Mouse (Mus musculus) CH12.LX (cell line): ENCODE measurements around the gene Ppp1r16b. TPM values are rescaled to one million over a fixed set of nuclear protein-coding genes. Genes with fewer than 3 reads are reported as not detected.
A peak's percentile ranks its signal among the peaks of the same experiment; 100 is the strongest.

Experiments
- DNase-seq: peaks from one replicate; pipeline ENCODE4 v3.0.0-alpha.2; 2013; ENCODE audit errors: extremely low read depth
- H3K27ac ChIP-seq: 2 replicates; pipeline ENCODE4 v1.5.1; 2012; ENCODE audit warnings: low read depth, mild to moderate bottlenecking, control low read depth, moderate library complexity; ENCODE audit not compliant: insufficient read depth
- H3K27me3 ChIP-seq: replicated peaks from 2 replicates; pipeline ENCODE3; 2012; ENCODE audit warnings: inconsistent platforms
- H3K36me3 ChIP-seq, 2 experiments: replicated peaks in 1 of 2; 2 replicates each; pipeline versions ENCODE3 to v1.6.1; 2012; ENCODE audit warnings: inconsistent platforms in 1 of 2, low read length in 1 of 2, mild to moderate bottlenecking in 1 of 2, mixed read lengths in 1 of 2, moderate library complexity in 1 of 2; ENCODE audit not compliant: control insufficient read depth in 1 of 2, insufficient read depth in 1 of 2
- H3K4me1 ChIP-seq, 2 experiments: 2 replicates each; pipeline ENCODE4 v1.6.1; 2012; ENCODE audit warnings: inconsistent platforms in 1 of 2, moderate library complexity in 1 of 2; ENCODE audit not compliant: insufficient read depth in 2 of 2, control insufficient read depth in 1 of 2
- H3K4me2 ChIP-seq: 2 replicates; pipeline ENCODE4 v1.6.1; 2012; ENCODE audit warnings: low read depth, mild to moderate bottlenecking, control low read depth; ENCODE audit not compliant: poor library complexity, insufficient read depth, severe bottlenecking
- H3K4me3 ChIP-seq, 3 experiments: fragments of 150-350 bp in 1 of 3; sonication (generic) in 1 of 3; replicated peaks in 1 of 3; 2 replicates each; pipeline versions ENCODE3 to v1.5.1; 2011 to 2012; ENCODE audit warnings: low read depth in 2 of 3, low read length in 2 of 3, mild to moderate bottlenecking in 2 of 3, moderate library complexity in 2 of 3, control low read depth in 1 of 3, improper control_type of control experiment in 1 of 3, inconsistent platforms in 1 of 3, mixed read lengths in 1 of 3; ENCODE audit not compliant: poor library complexity in 1 of 3
- H3K79me2 ChIP-seq: replicated peaks from 2 replicates; pipeline ENCODE4 v1.6.1; 2012; ENCODE audit warnings: mild to moderate bottlenecking, moderate library complexity; ENCODE audit not compliant: control insufficient read depth, poor library complexity, insufficient read depth, severe bottlenecking; ENCODE audit errors: extremely low read depth
- H3K9ac ChIP-seq: 2 replicates; pipeline ENCODE4 v1.6.1; 2012; ENCODE audit warnings: low read depth, mild to moderate bottlenecking, control low read depth, moderate library complexity; ENCODE audit not compliant: insufficient read depth
- H3K9me3 ChIP-seq: replicated peaks from 2 replicates; pipeline ENCODE3; 2012; ENCODE audit warnings: low read length, inconsistent platforms, mixed read lengths
- BHLHE40 ChIP-seq: IDR thresholded peaks from 2 replicates; pipeline ENCODE4 v1.6.1; 2011; ENCODE audit warnings: mild to moderate bottlenecking, low read depth, low read length, improper control_type of control experiment
- CHD2 ChIP-seq: IDR thresholded peaks from 2 replicates; pipeline ENCODE4 v1.6.1; 2011; ENCODE audit warnings: low read length, improper control_type of control experiment
- ELF1 ChIP-seq: IDR thresholded peaks from 2 replicates; pipeline ENCODE4 v1.6.1; 2014; ENCODE audit warnings: low read depth, mild to moderate bottlenecking, inconsistent platforms, low read length, improper control_type of control experiment
- EP300 ChIP-seq: IDR thresholded peaks from 2 replicates; pipeline ENCODE4 v1.6.1; 2011; ENCODE audit warnings: low read length, improper control_type of control experiment
- GABPA ChIP-seq: IDR thresholded peaks from 2 replicates; pipeline ENCODE4 v1.6.1; 2012; ENCODE audit warnings: low read depth, low read length, improper control_type of control experiment, inconsistent platforms; ENCODE audit not compliant: insufficient replicate concordance
- IRF4 ChIP-seq: IDR thresholded peaks from 2 replicates; pipeline ENCODE4 v1.6.1; 2014; ENCODE audit warnings: low read depth, mild to moderate bottlenecking, inconsistent platforms, low read length, improper control_type of control experiment
- KAT2A ChIP-seq: IDR thresholded peaks from 2 replicates; pipeline ENCODE4 v1.6.1; 2012; ENCODE audit warnings: low read length, improper control_type of control experiment, inconsistent platforms; ENCODE audit not compliant: insufficient replicate concordance
- MAFK ChIP-seq: IDR thresholded peaks from 2 replicates; pipeline ENCODE4 v1.6.1; 2011; ENCODE audit warnings: low read length, improper control_type of control experiment; ENCODE audit not compliant: insufficient replicate concordance
- MXI1 ChIP-seq: IDR thresholded peaks from 2 replicates; pipeline ENCODE4 v1.6.1; 2011; ENCODE audit warnings: mild to moderate bottlenecking, low read depth, low read length, improper control_type of control experiment
- MYC ChIP-seq: IDR thresholded peaks from 2 replicates; pipeline ENCODE4 v1.6.1; 2011; ENCODE audit warnings: low read depth, mild to moderate bottlenecking, improper control_type of control experiment, low read length
- NELFE ChIP-seq: IDR thresholded peaks from 2 replicates; pipeline ENCODE4 v1.6.1; 2011; ENCODE audit warnings: low read depth, low read length, improper control_type of control experiment
- PAX5 ChIP-seq: IDR thresholded peaks from 2 replicates; pipeline ENCODE4 v1.6.1; 2012; ENCODE audit warnings: low read length, inconsistent platforms, mixed read lengths
- POLR2A ChIP-seq: IDR thresholded peaks from 2 replicates; pipeline ENCODE4 v1.6.1; 2011; ENCODE audit warnings: low read depth, mild to moderate bottlenecking, improper control_type of control experiment, low read length
- POLR2AphosphoS2 ChIP-seq: IDR thresholded peaks from 2 replicates; pipeline ENCODE4 v1.6.1; 2011; ENCODE audit warnings: low read depth, low read length, improper control_type of control experiment
- RAD21 ChIP-seq: IDR thresholded peaks from 2 replicates; pipeline ENCODE4 v1.6.1; 2011; ENCODE audit warnings: low read depth, mild to moderate bottlenecking, low read length, improper control_type of control experiment, moderate library complexity
- RCOR1 ChIP-seq: conservative IDR thresholded peaks from 2 replicates; pipeline ENCODE4 v1.6.1; 2012; ENCODE audit warnings: low read depth, mild to moderate bottlenecking, inconsistent platforms, low read length, improper control_type of control experiment
- SIN3A ChIP-seq: IDR thresholded peaks from 2 replicates; pipeline ENCODE4 v1.6.1; 2012; ENCODE audit warnings: low read length, improper control_type of control experiment, inconsistent platforms
- SMC3 ChIP-seq: IDR thresholded peaks from 2 replicates; pipeline ENCODE4 v1.6.1; 2011; ENCODE audit warnings: low read depth, low read length, improper control_type of control experiment
- TBP ChIP-seq: conservative IDR thresholded peaks from 2 replicates; pipeline ENCODE4 v1.6.1; 2011; ENCODE audit warnings: low read depth, low read length, improper control_type of control experiment
- TCF12 ChIP-seq: IDR thresholded peaks from 2 replicates; pipeline ENCODE4 v1.6.1; 2014; ENCODE audit warnings: low read depth, mild to moderate bottlenecking, inconsistent platforms, low read length, improper control_type of control experiment
- UBTF ChIP-seq: IDR thresholded peaks from 2 replicates; pipeline ENCODE4 v1.6.1; 2012; ENCODE audit warnings: low read depth, mild to moderate bottlenecking, inconsistent platforms, low read length, improper control_type of control experiment, moderate library complexity
- USF2 ChIP-seq: conservative IDR thresholded peaks from 2 replicates; pipeline ENCODE4 v1.6.1; 2011; ENCODE audit warnings: low read depth, low read length, improper control_type of control experiment
- ZC3H11A ChIP-seq: IDR thresholded peaks from 2 replicates; pipeline ENCODE4 v1.6.1; 2012; ENCODE audit warnings: low read depth, mild to moderate bottlenecking, inconsistent platforms, low read length, improper control_type of control experiment
- ZKSCAN1 ChIP-seq: IDR thresholded peaks from 2 replicates; pipeline ENCODE4 v1.6.1; 2012; ENCODE audit warnings: low read depth, inconsistent platforms, low read length, improper control_type of control experiment, borderline replicate concordance
- dilution Hi-C: fragments of 300-500 bp; cut with MboI; formaldehyde crosslinking; loops from 2 replicates; pipeline ENCODE4 v1.14.3; 2020; ENCODE audit warnings: low sequenced_read_pairs; ENCODE audit not compliant: extremely low pct_unique_long_range_greater_than_20kb, extremely low pct_ligation_motif_present
- in situ Hi-C: fragments of 300-500 bp; cut with MboI; formaldehyde crosslinking; loops from 3 replicates; pipeline ENCODE4 v1.14.3; 2019; ENCODE audit warnings: low sequenced_read_pairs, low pct_ligation_motif_present, low pct_unique_long_range_greater_than_20kb, mixed read lengths
- polyA plus RNA-seq: library from polyadenylated mRNA; unstranded; fragments of >175 nt; gene quantifications from 2 replicates; pipeline ENCODE4 v1.2.1, GENCODE M21; 2012; ENCODE audit warnings: low read depth; ENCODE audit not compliant: insufficient read length
- total RNA-seq, 2 experiments: library from RNA; depleted of rRNA; stranded (reverse); fragments of 300-350 nt in 1 of 2; fragments of >200 nt in 1 of 2; gene quantifications; 2 replicates each; pipeline ENCODE4 v1.2.3; 2012 to 2014

Ppp1r16b gene
- total and polyA plus RNA-seq, 3 experiments, result 37.7 to 55.7 (median 52.0) TPM

- H3K9ac ChIP-seq, result no peak overlapping the region
- TF ChIP-seq POLR2A (no peak), ZC3H11A (no peak), MXI1 (no peak)
- dilution Hi-C loops, result no loop called here
- H3K4me2 ChIP-seq, result no peak overlapping the region
- no peak overlapping the region for H3K27ac ChIP-seq
- in situ Hi-C loops, result no loop called here
- DNase-seq, result no peak
- peaks cover 63 to 98% of the 10 kb centered on the region in 2 experiments for H3K36me3 ChIP-seq
- no peaks in the 10 kb centered on the region; the same call in 1 of the 2 replicates for H3K79me2 ChIP-seq
- H3K4me1 ChIP-seq, result peaks cover 0 to 4% of the 10 kb centered on the region in 2 experiments; a peak in 1 of 4 replicates
- no peaks in the 10 kb centered on the region for H3K9me3 ChIP-seq
- H3K4me3 ChIP-seq, result no peak overlapping the region
- no peaks in the 10 kb centered on the region for H3K27me3 ChIP-seq
These were observed 115.9 kb downstream of the Ppp1r16b start for GRCm38 (mm10) chr2:158781126-158781525.

- dilution Hi-C loops, result no loop called here
- no peak for TF ChIP-seq MYC
- TF ChIP-seq SMC3, result no peak
- no peak for TF ChIP-seq PAX5
- TF ChIP-seq POLR2AphosphoS2, result no peak
- no peak for TF ChIP-seq MAFK
- TF ChIP-seq UBTF, result no peak
- TF ChIP-seq TBP, result no peak
- H3K9me3 ChIP-seq, result no peaks in the 10 kb centered on the region
- H3K36me3 ChIP-seq, result peaks cover 38 to 49% of the 10 kb centered on the region in 2 experiments
- H3K4me1 ChIP-seq, result peaks cover 0 to 4% of the 10 kb centered on the region in 2 experiments; a peak in 1 of 4 replicates
- no peak for DNase-seq
- H3K4me3 ChIP-seq, result no peak overlapping the region
- no peak overlapping the region for H3K4me2 ChIP-seq
- no peaks in the 10 kb centered on the region for H3K79me2 ChIP-seq
- no peaks in the 10 kb centered on the region for H3K27me3 ChIP-seq
- H3K9ac ChIP-seq, result no peak overlapping the region
- in situ Hi-C loops, result no loop called here
- H3K27ac ChIP-seq, result no peak overlapping the region
These were observed 122.0 kb downstream of the Ppp1r16b start for GRCm38 (mm10) chr2:158786927-158787795.

GRCm38 (mm10) chr2:158794494-158795004 lies 129.4 kb downstream of the Ppp1r16b start, which contains the start of gene Dhx35:
Gene Dhx35, plus strand, starts transcription at chr2:158794807.
- peak within 1 kb of the TSS; percentile 60 for H3K27ac ChIP-seq
- H3K79me2 ChIP-seq, result peaks cover 21% of the 10 kb centered on the region
- H3K9ac ChIP-seq, result peak within 1 kb of the TSS; percentile 69
- H3K4me1 ChIP-seq, result peaks cover 11 to 23% of the 10 kb centered on the region in 2 experiments
- H3K36me3 ChIP-seq, result peaks cover 0 to 19% of the 10 kb centered on the region in 2 experiments
- peak within 1 kb of the TSS; percentile 76 for H3K4me2 ChIP-seq
- peak within 1 kb of the TSS; percentile 83 to 98 (median 92) for H3K4me3 ChIP-seq
- dilution Hi-C loops, result no loop called here
- peaks cover 2% of the 10 kb centered on the region for H3K9me3 ChIP-seq
- peak; percentile 96 for DNase-seq
- in situ Hi-C loops, result no loop called here
- no peaks in the 10 kb centered on the region for H3K27me3 ChIP-seq
- TF ChIP-seq SIN3A (peak; percentile 83), NELFE (peak; percentile 73), BHLHE40 (peak; percentile 91), CHD2 (peak; percentile 89), GABPA (no peak), ELF1 (peak; percentile 92), ZKSCAN1 (no peak), KAT2A (peak; percentile 76; the same call in 1 of the 2 replicates), RCOR1 (no peak), IRF4 (0 out of 2 replicates have a peak, but pooled peaks have one; percentile 46), USF2 (peak; percentile 99), PAX5 (no peak), EP300 (no peak), RAD21 (no peak), TCF12 (peak; percentile 63; the same call in 1 of the 2 replicates), MYC (peak; percentile 65; the same call in 1 of the 2 replicates), UBTF (no peak)
